Mouse (Mus musculus): ENCODE data around the gene Mtg1.

The Mtg1 gene

DNA sequence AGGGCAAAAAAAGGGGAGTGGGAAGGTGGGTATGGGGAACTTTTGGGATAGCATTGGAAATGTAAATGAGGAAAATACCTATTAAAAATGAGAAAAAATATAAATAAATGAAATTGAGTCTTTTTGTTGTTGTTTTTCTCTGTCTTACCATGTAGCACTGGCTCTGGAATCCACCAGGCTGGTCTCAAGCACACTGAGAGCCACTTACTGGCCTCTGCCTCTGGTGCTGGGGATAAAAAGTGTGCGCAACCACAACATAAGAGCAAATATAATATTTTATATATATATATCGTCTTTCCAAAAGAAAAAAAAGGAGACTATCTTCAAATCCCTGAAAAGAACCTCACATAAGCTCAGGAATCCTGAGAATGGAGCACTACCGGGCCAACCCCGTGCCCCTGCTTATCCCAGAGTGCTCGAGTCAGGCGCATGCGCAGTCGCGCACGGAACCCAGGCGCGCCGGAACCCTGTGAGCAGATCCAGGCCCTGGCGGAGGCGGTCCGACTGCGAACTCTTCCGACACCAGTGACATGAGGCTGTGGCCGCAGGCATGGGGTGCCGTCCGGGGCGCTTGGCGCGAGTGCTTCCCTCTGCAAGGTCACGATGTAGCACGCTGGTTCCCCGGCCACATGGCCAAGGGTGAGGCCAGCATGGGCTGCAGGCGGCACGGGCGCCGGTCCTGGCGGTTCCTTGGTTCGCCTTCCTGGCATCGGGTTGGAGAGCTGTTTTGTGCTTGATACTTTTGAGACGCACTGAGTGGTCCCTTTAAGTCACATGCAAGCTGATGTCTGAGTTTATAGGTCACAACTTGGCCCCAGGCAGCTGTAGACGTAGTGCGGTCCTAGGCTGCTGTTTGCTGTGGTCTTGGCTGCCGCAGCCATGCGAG lies at the start of gene Mtg1:
Gene Mtg1, plus strand, starts transcription at position 430 of the 886 bp plus-strand sequence.
- peak; percentile 97 for DNase-seq

DNA sequence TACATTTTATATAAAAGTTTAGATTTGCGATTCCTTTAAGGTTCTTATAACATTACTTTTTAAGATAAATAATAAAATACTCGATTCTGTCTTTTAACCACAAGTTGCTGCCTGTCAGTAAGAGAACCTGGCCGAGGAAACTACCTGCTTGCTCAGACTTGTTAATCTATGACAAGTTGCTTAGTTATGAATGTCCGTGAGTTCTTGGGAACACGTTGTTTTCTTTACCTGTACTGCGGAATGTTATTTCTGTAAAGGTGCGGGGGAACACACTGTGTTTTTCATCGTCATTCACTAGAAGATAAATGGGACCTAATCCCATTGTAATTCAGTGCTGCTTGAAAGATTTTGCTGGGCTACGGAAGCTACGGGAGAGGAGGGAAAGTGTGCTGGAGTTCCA lies 46.8 kb upstream of the Mtg1 start:
- no peak for DNase-seq

DNA sequence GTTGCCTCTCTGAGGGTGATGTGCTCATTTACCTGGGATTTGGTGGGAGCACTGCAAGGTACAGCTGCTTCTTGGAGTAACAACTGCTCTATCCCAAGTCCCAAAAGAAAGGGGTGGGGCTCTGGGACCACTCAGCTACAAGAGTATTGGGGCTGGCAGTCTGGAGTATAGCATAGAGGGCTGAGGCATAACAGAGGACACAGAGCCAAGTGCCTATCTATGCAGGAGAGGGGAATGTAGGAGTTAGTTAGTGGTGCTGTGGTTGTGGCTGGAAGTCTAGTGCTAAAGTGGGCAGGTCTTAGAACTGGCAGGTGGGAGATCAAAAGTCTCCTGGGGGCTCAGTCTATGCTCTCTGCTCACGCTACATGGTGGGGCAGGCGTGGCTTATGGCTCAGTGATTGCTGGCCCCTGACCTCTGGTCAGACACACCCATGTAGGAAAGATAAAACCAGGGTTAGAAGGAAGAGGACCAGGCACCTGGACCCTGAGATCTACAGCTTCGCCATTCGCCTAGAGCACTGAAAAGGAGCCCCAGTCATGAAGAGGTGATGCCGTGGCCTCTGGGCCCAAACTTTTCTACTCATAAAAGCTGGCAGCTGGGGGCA lies 44.3 kb upstream of the Mtg1 start, which contains the start of gene Prap1:
Gene Prap1, plus strand, starts transcription at position 472 of the 605 bp plus-strand sequence.
- no peak for DNase-seq

- no peak for DNase-seq
These were observed 42.4 kb upstream of the Mtg1 start for GRCm38 (mm10) chr7:140094954-140095353.

DNA sequence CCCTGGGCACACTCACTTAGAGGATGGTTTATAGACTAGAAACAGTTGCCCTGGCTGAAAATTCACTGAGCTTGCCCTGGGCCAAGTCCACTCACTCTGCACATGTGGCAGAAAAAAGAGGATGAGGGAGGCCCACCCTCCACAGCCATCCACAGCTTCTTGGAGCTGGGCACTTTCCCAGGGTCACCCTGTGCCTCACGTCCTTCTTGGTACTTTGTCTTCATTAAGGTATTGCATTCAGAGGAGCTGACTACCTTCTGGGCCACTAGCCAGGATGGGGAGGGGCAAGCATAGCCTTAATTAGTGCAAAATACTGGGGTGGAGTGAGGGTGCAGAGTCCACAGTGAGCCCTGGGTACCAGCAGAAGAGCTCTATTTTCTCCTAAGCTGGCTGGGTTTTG lies 41.8 kb upstream of the Mtg1 start:
- no peak for DNase-seq

DNA sequence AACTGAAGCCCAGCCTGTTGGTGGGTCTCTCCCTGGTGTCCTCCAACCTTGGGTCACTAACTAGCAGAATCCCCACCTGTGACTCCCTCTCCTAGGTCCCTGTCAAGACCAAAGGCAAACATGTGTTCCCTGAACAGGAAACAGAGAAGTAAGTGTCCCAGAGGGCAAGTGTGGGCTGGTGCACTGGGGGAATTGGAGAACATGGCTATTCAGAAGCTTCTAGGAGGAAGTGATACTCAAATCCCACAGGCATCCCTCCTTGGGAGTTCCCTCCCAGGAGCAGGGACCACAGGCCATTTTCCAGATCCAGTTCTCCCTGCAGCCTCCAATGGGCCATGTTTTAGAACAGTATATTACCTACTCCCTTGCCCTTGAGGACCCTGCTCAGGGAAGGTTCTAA lies 41.3 kb upstream of the Mtg1 start:
- DNase-seq = no peak

- DNase-seq = no peak
These were observed 38.9 kb upstream of the Mtg1 start for GRCm38 (mm10) chr7:140098466-140098865.

- DNase-seq = no peak
These were observed 35.9 kb upstream of the Mtg1 start for GRCm38 (mm10) chr7:140101498-140101897.

- peak; percentile 87 for DNase-seq
These were observed 35.1 kb upstream of the Mtg1 start, which contains the start of gene Fuom for GRCm38 (mm10) chr7:140101993-140102860. Gene Fuom (minus strand): TSS chr7:140102441.

DNA sequence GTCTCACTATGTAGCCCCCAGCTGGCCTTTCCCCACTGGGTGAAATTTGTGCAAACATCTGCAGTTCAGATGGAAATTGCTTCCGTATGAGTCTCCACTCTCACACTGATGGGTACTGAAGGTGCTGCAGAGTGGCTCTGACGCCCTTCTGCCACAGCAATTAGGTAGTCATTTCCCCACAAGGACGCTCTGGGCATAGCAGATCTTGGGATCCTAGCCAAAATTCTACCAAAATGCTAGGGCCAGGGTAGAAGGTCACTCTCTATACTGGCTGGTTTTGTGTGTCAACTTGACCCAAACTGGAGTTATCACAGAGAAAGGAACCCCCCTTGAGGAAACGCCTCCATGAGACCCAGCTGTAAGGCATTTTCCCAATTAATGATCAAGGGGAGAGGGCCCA lies 33.4 kb upstream of the Mtg1 start:
- DNase-seq = no peak

- no peak for DNase-seq
These were observed 25.4 kb upstream of the Mtg1 start for GRCm38 (mm10) chr7:140111943-140112342.

DNA sequence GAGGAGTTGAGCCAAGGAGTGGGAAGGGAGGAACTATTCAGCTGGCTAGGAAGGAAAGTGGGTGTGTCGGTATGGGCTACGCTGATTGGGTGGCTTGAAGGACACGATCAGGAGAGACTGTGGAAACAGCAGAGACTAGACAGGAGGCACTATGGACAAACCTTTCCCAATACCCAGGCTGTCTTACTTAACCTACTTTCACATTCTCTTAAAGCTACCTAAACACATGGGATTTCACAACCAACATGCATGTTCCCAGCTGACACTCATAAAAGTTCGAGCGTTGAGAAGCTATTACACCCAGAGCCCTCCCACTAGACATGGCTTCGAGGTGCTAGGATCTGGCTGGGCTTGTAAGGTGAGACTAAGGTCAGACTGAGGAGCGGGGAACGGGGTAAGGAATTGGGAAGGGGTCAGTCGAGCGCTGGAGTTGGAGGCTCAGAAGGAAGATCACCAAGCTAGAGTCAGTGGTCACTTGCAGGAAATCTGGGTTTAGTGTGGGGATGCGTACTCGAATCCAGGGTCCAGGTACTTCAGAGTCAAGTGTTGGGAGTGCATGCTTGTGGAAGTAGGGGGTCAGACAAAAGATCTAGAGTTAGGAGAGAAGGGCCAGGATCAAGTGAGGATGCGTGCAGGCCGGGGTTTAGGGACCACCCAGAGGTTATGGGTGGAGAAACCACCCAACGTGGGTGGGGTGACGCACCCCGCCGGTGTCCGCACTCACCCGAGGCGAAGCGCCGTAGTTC lies 21.6 kb upstream of the Mtg1 start, which contains the start of gene Paox:
Gene Paox, plus strand, starts transcription at position 217 of the 746 bp plus-strand sequence.
- DNase-seq = peak; percentile 20

DNA sequence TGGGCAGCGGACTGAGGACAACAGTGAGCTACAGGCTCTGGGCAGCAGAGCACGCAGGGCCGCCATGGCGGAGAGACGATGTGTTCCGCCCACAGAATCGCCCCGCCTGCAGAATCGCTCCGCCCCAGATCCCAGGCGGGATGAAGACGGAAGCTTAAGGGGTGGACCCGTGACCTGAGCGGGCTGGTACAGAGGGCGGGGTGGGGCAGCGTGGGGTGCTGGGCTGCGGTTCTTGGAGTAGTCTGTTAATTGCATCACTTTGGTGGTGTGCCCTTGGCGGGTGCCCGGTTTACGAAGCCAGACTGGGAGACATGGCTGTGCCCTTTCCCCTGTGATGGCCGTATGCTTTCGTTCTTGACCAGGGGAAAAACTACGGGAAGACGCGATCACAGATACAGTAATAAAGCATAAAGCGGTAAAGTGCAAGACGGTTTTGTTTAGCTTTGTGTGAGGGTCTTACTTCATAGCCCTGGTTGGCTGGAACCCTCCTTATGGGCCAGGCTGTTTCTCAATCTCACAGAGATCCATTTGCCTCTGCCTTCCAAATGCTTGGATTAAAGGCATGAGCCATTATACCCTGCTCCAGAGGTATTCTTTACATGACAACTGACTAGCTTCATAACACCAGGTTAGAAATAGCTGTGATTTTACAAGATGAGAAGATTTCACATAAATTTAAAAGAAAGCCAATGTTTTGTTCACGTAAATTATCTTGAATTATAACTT lies 20.9 kb upstream of the Mtg1 start, which contains the start of gene Echs1:
Gene Echs1, minus strand, starts transcription at position 148 of the 726 bp plus-strand sequence.
- DNase-seq = peak; percentile 88

- DNase-seq = no peak
These were observed 16.9 kb upstream of the Mtg1 start for GRCm38 (mm10) chr7:140120484-140120883.

DNA sequence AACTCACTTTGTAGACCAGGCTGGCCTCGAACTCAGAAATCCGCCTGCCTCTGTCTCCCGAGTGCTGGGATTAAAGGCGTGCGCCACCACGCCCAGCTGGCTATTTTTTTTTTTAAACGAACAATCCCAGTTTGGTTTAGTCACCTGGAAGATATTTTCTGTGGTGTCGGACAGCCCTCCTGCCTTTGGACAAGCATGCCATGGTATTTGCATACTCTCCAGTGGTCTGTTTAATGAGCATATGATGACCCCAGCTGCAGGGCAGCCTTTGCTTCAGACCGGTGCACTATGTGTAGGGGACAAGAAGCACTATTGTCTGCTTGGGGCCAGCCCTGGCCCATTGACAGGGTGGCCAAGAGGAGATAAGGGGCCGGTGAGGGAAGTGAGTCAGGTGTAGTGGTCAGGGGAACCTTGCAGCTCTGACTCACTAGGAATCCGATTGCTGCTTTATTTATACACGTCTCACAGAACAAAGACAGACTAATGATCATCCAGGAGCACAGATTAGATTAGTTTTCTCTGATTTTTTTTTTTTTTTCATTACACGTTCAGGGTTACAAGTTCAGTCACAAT lies 15.9 kb upstream of the Mtg1 start:
- no peak for DNase-seq

DNA sequence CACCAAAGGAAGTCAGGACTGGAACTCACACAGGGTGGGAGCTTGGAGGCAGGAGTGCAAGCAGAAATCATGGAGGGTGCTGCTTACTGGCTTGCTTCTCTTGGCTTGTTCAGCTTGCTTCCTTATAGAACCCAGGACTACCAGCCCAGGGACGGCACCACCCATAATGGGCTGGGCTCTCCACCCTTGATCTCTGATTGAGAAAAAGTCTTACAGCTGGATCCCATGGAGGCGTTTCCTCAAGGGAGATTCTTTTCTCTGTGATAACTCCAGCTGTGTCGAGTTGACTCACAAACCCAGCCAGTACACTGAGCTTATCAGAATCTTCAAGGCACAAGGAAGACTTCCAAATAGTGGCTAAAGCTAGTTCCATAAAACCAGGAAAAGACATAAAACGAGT lies 14.6 kb upstream of the Mtg1 start:
- no peak for DNase-seq

- DNase-seq = no peak
These were observed 13.0 kb upstream of the Mtg1 start for GRCm38 (mm10) chr7:140124382-140124781.

DNA sequence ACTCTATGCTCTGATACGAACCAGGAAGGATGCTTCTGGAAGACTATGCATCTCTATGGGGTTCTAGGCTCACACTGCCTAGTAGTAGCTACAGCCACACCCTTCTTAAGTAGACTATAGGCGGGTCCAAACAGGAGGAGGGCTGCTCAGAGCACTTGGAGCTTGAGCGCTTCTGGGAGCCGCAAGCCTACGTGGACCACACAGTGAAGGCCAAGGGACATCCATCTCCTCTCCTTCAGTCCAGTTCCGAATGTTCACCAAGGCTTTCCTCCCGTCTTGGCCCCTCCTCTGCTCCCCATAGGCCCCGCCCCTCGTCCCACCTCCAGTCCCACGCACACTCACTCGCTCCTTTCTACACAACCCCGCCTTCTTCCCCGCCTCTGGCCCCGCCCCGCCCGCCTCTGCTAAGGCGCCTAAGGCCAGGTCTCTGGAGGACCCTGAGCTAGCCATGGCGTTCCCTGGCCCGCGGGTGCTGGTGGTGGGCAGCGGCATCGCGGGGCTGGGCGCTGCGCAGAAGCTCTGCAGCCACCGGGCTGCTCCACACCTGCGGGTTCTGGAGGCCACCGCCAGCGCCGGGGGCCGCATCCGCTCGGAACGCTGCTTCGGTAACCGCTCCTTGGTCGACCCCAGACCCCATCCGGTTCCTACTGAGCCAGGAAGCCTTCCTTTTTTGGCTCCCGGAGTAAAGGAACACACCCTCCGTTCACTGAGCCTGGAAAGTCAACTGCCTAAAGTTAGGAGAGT lies 11.9 kb upstream of the Mtg1 start:
- peak; percentile 93 for DNase-seq

DNA sequence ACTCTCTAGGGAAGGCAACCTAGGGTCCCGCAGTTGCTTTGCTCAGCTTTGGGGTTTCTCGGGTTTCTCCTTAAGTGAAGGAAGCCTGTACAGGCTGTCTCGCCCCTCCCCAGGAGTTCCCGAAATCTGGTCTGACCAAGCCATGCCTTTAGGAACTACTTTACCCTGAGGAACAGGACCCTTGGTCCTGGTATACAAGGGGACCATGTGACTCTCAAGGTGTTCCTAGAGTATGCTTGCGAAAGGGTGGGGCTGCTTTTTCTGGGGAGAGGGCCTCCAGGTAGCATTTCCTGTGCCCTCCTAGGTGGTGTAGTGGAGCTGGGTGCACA lies 11.4 kb upstream of the Mtg1 start:
- no peak for DNase-seq

- DNase-seq = no peak
These were observed 10.4 kb upstream of the Mtg1 start for GRCm38 (mm10) chr7:140126934-140127333.

DNA sequence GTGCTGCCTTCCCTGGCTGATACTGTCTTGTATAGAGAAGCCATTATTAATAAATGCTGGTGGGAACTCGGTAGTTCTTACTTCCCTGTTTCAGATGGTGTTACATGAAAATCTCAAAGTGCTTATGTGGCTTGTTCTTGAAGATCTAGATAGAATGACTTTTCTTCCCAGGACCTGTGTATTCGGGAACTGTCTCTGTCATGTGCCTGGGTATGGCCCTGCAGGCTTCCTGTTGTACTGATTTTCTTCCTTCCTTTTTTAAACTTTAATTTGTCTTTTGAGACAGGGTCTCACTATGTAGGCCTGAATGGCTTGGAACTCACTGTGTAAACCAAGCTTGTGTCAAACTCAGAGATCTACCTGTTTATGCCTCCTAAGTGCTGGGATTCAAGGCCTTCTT lies 9.5 kb upstream of the Mtg1 start:
- DNase-seq = no peak

Data from thymus, postnatal 25 days (tissue).